Mouse (Mus musculus) testis, adult 2 months (tissue): ENCODE results near the gene Eef1g.

Source experiments
- CTCF ChIP-seq: fragments of 200-500 bp; IDR thresholded peaks from 2 replicates; pipeline ENCODE4 v1.5.1; 2012; ENCODE audit warnings: low read depth, mild to moderate bottlenecking, inconsistent platforms, low read length, moderate library complexity; ENCODE audit not compliant: control insufficient read depth, insufficient read depth, insufficient replicate concordance
- POLR2A ChIP-seq: fragments of 200-500 bp; IDR thresholded peaks from 2 replicates; pipeline ENCODE4 v1.6.1; 2012; ENCODE audit warnings: low read depth, mild to moderate bottlenecking, inconsistent platforms, low read length, moderate library complexity; ENCODE audit not compliant: control insufficient read depth

GRCm38 (mm10) chr19:8954171-8954570 is 12.7 kb upstream of the Eef1g start:
- TF ChIP-seq CTCF (no peak), POLR2A (no peak)
